ENCODE assay signal across 10 mouse cellular contexts in genomic region chr14:31519165-31519564, GRCm38 (mm10). TPM values are rescaled to one million over a fixed set of nuclear protein-coding genes. Genes with fewer than 3 reads are reported as not detected.
A peak's percentile ranks its signal among the peaks of the same experiment; 100 is the strongest.
DNase-seq lines count a peak whose midpoint lies in the region; ATAC-seq lines count a peak whose summit lies in the region.
"Had no signal": no experiment of that assay in that cellular context is flagged by ENCODE, and none has a peak within 500 bp of the region (broad histone marks: within the 10 kb centered on the region; RNA-seq: fewer than 3 reads in every experiment).

No protein-coding gene starts in this region.

- no peak for DNase-seq in heart, adult 9 months (ENCODE audit: low spot score in 2 of 2)
- DNase-seq in ES-CJ7 (ENCODE audit: low read depth, low spot score), result peak; percentile 57
- peak; percentile 46 for DNase-seq in embryo, embryonic 11 days
- no peak for DNase-seq in hindbrain, embryonic 14.5 days (ENCODE audit: low spot score)
- no peak for DNase-seq in gastrocnemius, postnatal 25 days

- H3K4me1 ChIP-seq in heart, embryonic 13.5 days, result peaks cover 7% of the 10 kb centered on the region; the same call in 1 of the 2 replicates
- peaks cover 6% of the 10 kb centered on the region; the same call in 1 of the 2 replicates for H3K4me1 ChIP-seq in liver, embryonic 12.5 days
- H3K4me1 ChIP-seq in hindbrain, embryonic 14.5 days (replicated peaks; ENCODE audit: control insufficient read depth, insufficient read depth, low read length), result no peaks in the 10 kb centered on the region
- H3K4me1 ChIP-seq: embryonic facial prominence, embryonic 13.5 days; midbrain, embryonic 12.5 days had no signal

- H3K4me3 ChIP-seq in heart, embryonic 13.5 days, result no peak overlapping the region
- no peak overlapping the region for H3K4me3 ChIP-seq in liver, embryonic 12.5 days
- no peak overlapping the region for H3K4me3 ChIP-seq in hindbrain, embryonic 14.5 days (replicated peaks; ENCODE audit: low read length)
- H3K4me3 ChIP-seq: embryonic facial prominence, embryonic 13.5 days; midbrain, embryonic 12.5 days had no signal

- peaks cover 10% of the 10 kb centered on the region; the same call in 1 of the 2 replicates for H3K9me3 ChIP-seq in heart, embryonic 13.5 days
- no peaks in the 10 kb centered on the region for H3K9me3 ChIP-seq in liver, embryonic 12.5 days (replicated peaks)
- peaks cover 9% of the 10 kb centered on the region for H3K9me3 ChIP-seq in hindbrain, embryonic 14.5 days (ENCODE audit: control insufficient read depth, low read length)

- H3K27me3 ChIP-seq in heart, embryonic 13.5 days (replicated peaks), result no peaks in the 10 kb centered on the region
- no peaks in the 10 kb centered on the region for H3K27me3 ChIP-seq in liver, embryonic 12.5 days (replicated peaks)
- H3K27me3 ChIP-seq in hindbrain, embryonic 14.5 days (ENCODE audit: control insufficient read depth, insufficient read depth, low read length), result no peaks in the 10 kb centered on the region
- H3K27me3 ChIP-seq: embryonic facial prominence, embryonic 13.5 days; midbrain, embryonic 12.5 days had no signal

- WGBS in heart, embryonic 13.5 days, result 28% methylated on average over 3 of the region's 3 CpGs
- WGBS in liver, embryonic 12.5 days (ENCODE audit: insufficient replicate concordance), result 29% methylated on average over 3 of the region's 3 CpGs
- WGBS in hindbrain, embryonic 14.5 days, result 61% methylated on average over 3 of the region's 3 CpGs

- peaks cover 6% of the 10 kb centered on the region; the same call in 1 of the 2 replicates for H3K36me3 ChIP-seq in heart, embryonic 13.5 days
- no peaks in the 10 kb centered on the region for H3K36me3 ChIP-seq in liver, embryonic 12.5 days
- H3K36me3 ChIP-seq in hindbrain, embryonic 14.5 days (replicated peaks; ENCODE audit: control insufficient read depth, insufficient read depth), result no peaks in the 10 kb centered on the region
- H3K36me3 ChIP-seq: embryonic facial prominence, embryonic 13.5 days; midbrain, embryonic 12.5 days had no signal

- H3K4me2 ChIP-seq in heart, embryonic 13.5 days, result peak overlapping the region; percentile 39; the same call in 1 of the 2 replicates
- H3K4me2 ChIP-seq in liver, embryonic 12.5 days, result peak overlapping the region; percentile 31; the same call in 1 of the 2 replicates
- H3K4me2 ChIP-seq in hindbrain, embryonic 14.5 days (replicated peaks), result no peak overlapping the region
- H3K4me2 ChIP-seq: embryonic facial prominence, embryonic 13.5 days; midbrain, embryonic 12.5 days had no signal

- H3K9ac ChIP-seq in heart, embryonic 13.5 days, result no peak overlapping the region
- H3K9ac ChIP-seq in liver, embryonic 12.5 days, result no peak overlapping the region
- H3K9ac ChIP-seq in hindbrain, embryonic 14.5 days, result no peak overlapping the region
- H3K9ac ChIP-seq: embryonic facial prominence, embryonic 13.5 days; midbrain, embryonic 12.5 days had no signal

- H3K27ac ChIP-seq in heart, embryonic 13.5 days (replicated peaks), result no peak overlapping the region
- H3K27ac ChIP-seq in liver, embryonic 12.5 days, result no peak overlapping the region
- H3K27ac ChIP-seq in hindbrain, embryonic 14.5 days, result no peak overlapping the region
- H3K27ac ChIP-seq: embryonic facial prominence, embryonic 13.5 days; midbrain, embryonic 12.5 days had no signal

- no peak for ATAC-seq in heart, embryonic 13.5 days (ENCODE audit: extremely low read depth, insufficient number of reproducible peaks, low FRiP score, low TSS enrichment)
- no peak for ATAC-seq in liver, embryonic 12.5 days
- ATAC-seq in megakaryocyte, adult 5-6 weeks (ENCODE audit: poor library complexity, severe bottlenecking), result no peak
- no peak for ATAC-seq in hindbrain, embryonic 14.5 days (ENCODE audit: low FRiP score)

RNA-seq across cellular contexts. Expression of gene Mettl6, which starts 24.3 kb away (rescaled TPM):
- polyA plus RNA-seq in heart, embryonic 13.5 days (2015; fragmentation: Nextera tagmentation; extraction: Ambion mirVana), result 38.7 and 42.9 TPM in 2 replicates
- polyA plus RNA-seq in liver, embryonic 12.5 days (2016; fragmentation: Nextera tagmentation; extraction: Ambion mirVana), result 43.7 and 46.9 TPM in 2 replicates
- 11.2 and 17.8 TPM in 2 replicates for total RNA-seq in megakaryocyte, adult 5-6 weeks (2015)
- 51.6 and 53.3 TPM in 2 replicates for total RNA-seq in megakaryocyte, adult 5-6 weeks (2017)
- 41.7 and 45.0 TPM in 2 replicates for polyA plus RNA-seq in hindbrain, embryonic 14.5 days (2014; fragmentation: Nextera tagmentation; extraction: Ambion mirVana)
- 1 to 10 TPM; 6.9 to 9.8 TPM for total RNA-seq in gastrocnemius, postnatal 25 days (2021)

RNA-seq across cellular contexts. Expression of gene Eaf1, which starts 25.0 kb away (rescaled TPM):
- 11.7 and 12.0 TPM in 2 replicates for polyA plus RNA-seq in heart, embryonic 13.5 days (2015; fragmentation: Nextera tagmentation; extraction: Ambion mirVana)
- polyA plus RNA-seq in liver, embryonic 12.5 days (2016; fragmentation: Nextera tagmentation; extraction: Ambion mirVana), result 41.4 and 44.2 TPM in 2 replicates
- 16.4 and 18.1 TPM in 2 replicates for total RNA-seq in megakaryocyte, adult 5-6 weeks (2015)
- total RNA-seq in megakaryocyte, adult 5-6 weeks (2017), result 13.9 and 18.8 TPM in 2 replicates
- 9.3 and 10.0 TPM in 2 replicates for polyA plus RNA-seq in hindbrain, embryonic 14.5 days (2014; fragmentation: Nextera tagmentation; extraction: Ambion mirVana)
- total RNA-seq in gastrocnemius, postnatal 25 days (2021), result 1 to 10 TPM; 8.5 to 8.6 TPM

Comparison
In these comparisons a context has a peak if more than half of its experiments do, and no peak if none do; other contexts are left out.
1. DNase-seq: peak in ES-CJ7 (single experiment) and embryo, embryonic 11 days (single experiment); none in heart, adult 9 months (0 of 2), hindbrain, embryonic 14.5 days (single experiment) and gastrocnemius, postnatal 25 days (single experiment).